Mouse (Mus musculus): Measurements from ENCODE around the gene Gtf2b.

- TF ChIP-seq POLR2A (IDR thresholded peaks at IDR 0.05; ENCODE audit: control insufficient read depth, extremely low read depth, insufficient read depth, low read length, poor library complexity): no peak
- no peak for TF ChIP-seq CTCF (IDR thresholded peaks at IDR 0.05; ENCODE audit: borderline replicate concordance, control insufficient read depth, extremely low read depth, insufficient read depth, low read length, poor library complexity)
These were observed 52.7 kb downstream of the Gtf2b start for GRCm38 (mm10) chr3:142817506-142817905.
